Mouse (Mus musculus): ENCODE results near the gene Brd4.
A peak's percentile ranks its signal among the peaks of the same experiment; 100 is the strongest.

Gene Brd4

GRCm38 (mm10) chr17:32277201-32277600, 7.3 kb downstream of the Brd4 start:
- no peak for DNase-seq

GRCm38 (mm10) chr17:32275568-32275967, 9.0 kb downstream of the Brd4 start:
- no peak for DNase-seq

- no peak for DNase-seq
Observed at GRCm38 (mm10) chr17:32269151-32269550, 15.4 kb downstream of the Brd4 start.

- DNase-seq, result no peak
Observed at GRCm38 (mm10) chr17:32268540-32268960, 16.0 kb downstream of the Brd4 start.

GRCm38 (mm10) chr17:32268096-32268495, 16.4 kb downstream of the Brd4 start:
- DNase-seq, result no peak

- no peak for DNase-seq
Observed at GRCm38 (mm10) chr17:32267617-32268016, 16.9 kb downstream of the Brd4 start.

GRCm38 (mm10) chr17:32263672-32264071, 20.9 kb downstream of the Brd4 start:
- DNase-seq, result no peak

GRCm38 (mm10) chr17:32262831-32263559, 21.5 kb downstream of the Brd4 start:
- no peak for DNase-seq

- no peak for DNase-seq
Observed at GRCm38 (mm10) chr17:32258869-32259268, 25.7 kb downstream of the Brd4 start.

- no peak for DNase-seq
Observed at GRCm38 (mm10) chr17:32257944-32258343, 26.6 kb downstream of the Brd4 start.

GRCm38 (mm10) chr17:32257452-32257851, 27.1 kb downstream of the Brd4 start:
- DNase-seq, result no peak

- DNase-seq, result no peak
Observed at GRCm38 (mm10) chr17:32256896-32257295, 27.6 kb downstream of the Brd4 start.

GRCm38 (mm10) chr17:32253261-32253660, 31.3 kb downstream of the Brd4 start:
- DNase-seq, result no peak

GRCm38 (mm10) chr17:32251827-32252470, 32.6 kb downstream of the Brd4 start:
- no peak for DNase-seq

GRCm38 (mm10) chr17:32250066-32250465, 34.5 kb downstream of the Brd4 start:
- no peak for DNase-seq

- no peak for DNase-seq
Observed at GRCm38 (mm10) chr17:32248192-32248591, 36.3 kb downstream of the Brd4 start.

GRCm38 (mm10) chr17:32247616-32248015, 36.9 kb downstream of the Brd4 start:
- DNase-seq, result no peak

GRCm38 (mm10) chr17:32246117-32246516, 38.4 kb downstream of the Brd4 start:
- no peak for DNase-seq

GRCm38 (mm10) chr17:32240881-32241531, 43.5 kb downstream of the Brd4 start:
- no peak for DNase-seq

- no peak for DNase-seq
Observed at GRCm38 (mm10) chr17:32238589-32238988, 45.9 kb downstream of the Brd4 start.

- DNase-seq, result peak; percentile 56
Observed at GRCm38 (mm10) chr17:32235534-32236191, 48.9 kb downstream of the Brd4 start.

- no peak for DNase-seq
Observed at GRCm38 (mm10) chr17:32233174-32233573, 51.3 kb downstream of the Brd4 start.

GRCm38 (mm10) chr17:32229256-32229655, 55.3 kb downstream of the Brd4 start:
- no peak for DNase-seq

All from right cerebral cortex, postnatal 25 days (tissue).